Mouse (Mus musculus) intestine, postnatal 0 days (tissue): ENCODE results near the gene 1600014C23Rik. TPM values are rescaled to one million over a fixed set of nuclear protein-coding genes. Genes with fewer than 3 reads are reported as not detected.

Source experiments
- ATAC-seq: fragments of 200-750 bp; cut with Nextera tagmentation; 2 replicates; pipeline ENCODE4 v1.8.0; 2017; ENCODE audit warnings: mild to moderate bottlenecking, moderate TSS enrichment, moderate library complexity
- H3K27ac ChIP-seq: fragments of 300-500 bp; sonication (generic); 2 replicates; pipeline ENCODE4 v1.5.1; 2014; ENCODE audit warnings: mild to moderate bottlenecking, low read depth, low read length, moderate library complexity
- H3K27me3 ChIP-seq: fragments of 300-500 bp; sonication (generic); replicated peaks from 2 replicates; pipeline ENCODE4 v1.6.1; 2014; ENCODE audit warnings: low read length, mixed read lengths; ENCODE audit not compliant: control insufficient read depth, insufficient read depth
- H3K36me3 ChIP-seq: fragments of 300-500 bp; sonication (generic); 2 replicates; pipeline ENCODE4 v1.6.1; 2014; ENCODE audit warnings: mild to moderate bottlenecking, moderate library complexity; ENCODE audit not compliant: control insufficient read depth, insufficient read depth
- H3K4me1 ChIP-seq: fragments of 300-500 bp; sonication (generic); replicated peaks from 2 replicates; pipeline ENCODE4 v1.6.1; 2014; ENCODE audit warnings: antibody characterized with exemption, low read length, mixed read lengths; ENCODE audit not compliant: control insufficient read depth, insufficient read depth
- H3K4me2 ChIP-seq: fragments of 300-500 bp; sonication (generic); replicated peaks from 2 replicates; pipeline ENCODE4 v1.6.1; 2014; ENCODE audit warnings: low read depth, mild to moderate bottlenecking, moderate library complexity
- H3K4me3 ChIP-seq: fragments of 300-500 bp; sonication (generic); 2 replicates; pipeline ENCODE4 v1.5.1; 2014; ENCODE audit warnings: low read depth, low read length
- H3K9ac ChIP-seq: fragments of 300-500 bp; sonication (generic); 2 replicates; pipeline ENCODE4 v1.6.1; 2014; ENCODE audit warnings: mild to moderate bottlenecking, low read depth, low read length
- H3K9me3 ChIP-seq: fragments of 300-500 bp; sonication (generic); 2 replicates; pipeline ENCODE4 v1.6.1; 2016; ENCODE audit warnings: mixed run types; ENCODE audit not compliant: control insufficient read depth
- CTCF ChIP-seq: sonication (generic); IDR thresholded peaks from 2 replicates; pipeline ENCODE4 v1.5.1; 2016; ENCODE audit warnings: low read depth, mild to moderate bottlenecking, control low read depth, antibody characterized with exemption, moderate library complexity
- WGBS: fragments of 180-500 bp; shearing (Covaris S2); extraction: QIAGEN DNeasy Blood & Tissue Kit; methylation state at CpG from one replicate; pipeline ENCODE4 v1.1.7; 2014; 5-methylcytosine and 5-hydroxymethylcytosine counted together
- polyA plus RNA-seq: library from polyadenylated mRNA; unstranded; fragments of >200 nt; fragmentation: Nextera tagmentation; extraction: Ambion mirVana; gene quantifications from 2 replicates; pipeline ENCODE4 v1.2.1, GENCODE M21; 2015

The 1600014C23Rik gene
- polyA plus RNA-seq, 1 experiment from 2014 or later: not detected

DNA sequence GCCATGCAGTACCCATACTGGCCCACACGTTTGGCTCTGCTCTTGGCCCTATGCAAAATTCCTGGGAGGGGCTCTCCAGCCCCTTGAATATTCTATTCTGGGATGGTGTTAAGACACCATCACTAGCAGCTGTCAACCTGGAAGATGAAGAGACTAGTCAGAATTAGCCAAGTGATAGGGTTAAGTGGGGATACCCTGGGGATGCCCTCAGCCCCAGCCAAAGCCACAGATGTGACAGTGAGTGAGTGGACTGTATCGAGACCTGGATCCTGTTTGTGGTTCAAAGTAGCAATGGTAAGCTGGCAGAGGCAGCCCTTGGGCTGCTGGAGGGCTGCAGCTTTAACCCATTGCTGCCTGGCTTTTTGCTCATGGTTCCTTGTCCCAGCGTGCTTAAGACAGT is 23.8 kb downstream of the 1600014C23Rik start:
- Histone ChIP-seq H3K9ac (no peak overlapping the region), H3K4me3 (no peak overlapping the region), H3K27ac (no peak overlapping the region), H3K4me1 (no peaks in the 10 kb centered on the region), H3K27me3 (no peaks in the 10 kb centered on the region), H3K4me2 (no peak overlapping the region), H3K36me3 (no peaks in the 10 kb centered on the region), H3K9me3 (no peaks in the 10 kb centered on the region)
- WGBS: 44% methylated on average over 3 of the region's 3 CpGs
- ATAC-seq: no peak
- TF ChIP-seq CTCF: no peak

DNA sequence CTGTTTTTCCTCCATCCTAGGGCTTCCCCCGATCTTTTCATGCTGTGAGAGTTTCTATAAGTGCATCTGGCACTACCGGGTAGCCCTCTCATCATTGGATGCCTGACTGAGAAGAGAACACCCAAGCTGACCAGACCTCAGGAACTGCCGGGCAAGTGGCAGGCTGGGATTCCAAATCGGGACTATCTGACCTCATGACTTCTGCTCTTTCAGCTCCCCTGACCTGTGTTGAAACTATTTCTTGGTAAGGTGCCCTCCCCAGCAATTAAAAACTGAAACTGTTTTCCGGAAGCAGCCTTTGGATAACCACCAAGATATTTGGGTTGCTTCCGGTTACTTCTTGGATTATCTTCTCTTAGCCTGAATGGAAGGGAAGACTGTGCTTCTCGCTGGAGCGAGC is 25.5 kb downstream of the 1600014C23Rik start:
- no peak for TF ChIP-seq CTCF

DNA sequence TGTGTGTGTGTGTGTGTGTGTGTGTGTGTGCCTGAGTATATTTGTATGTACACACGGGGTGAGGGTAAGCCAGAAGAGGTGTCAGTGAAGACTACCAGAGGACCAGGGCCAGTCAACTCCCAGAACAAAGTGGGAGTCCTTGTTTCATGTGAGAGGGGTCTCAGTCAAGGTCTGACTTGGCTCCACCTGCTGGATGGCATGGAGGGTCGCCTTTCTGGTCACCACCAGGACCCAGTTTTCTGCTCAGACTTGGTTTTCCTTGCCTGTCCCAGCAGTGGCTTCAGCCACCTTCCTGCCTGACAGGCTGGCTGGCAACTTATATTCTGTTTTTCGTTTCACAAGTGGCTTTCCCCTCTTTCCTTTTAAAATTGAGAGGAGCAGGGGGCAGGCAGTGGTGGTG is 26.3 kb downstream of the 1600014C23Rik start:
- Histone ChIP-seq H3K9me3 (no peaks in the 10 kb centered on the region), H3K27ac (no peak overlapping the region), H3K9ac (no peak overlapping the region), H3K4me3 (no peak overlapping the region), H3K4me1 (no peaks in the 10 kb centered on the region), H3K27me3 (no peaks in the 10 kb centered on the region), H3K36me3 (no peaks in the 10 kb centered on the region), H3K4me2 (no peak overlapping the region)
- ATAC-seq: no peak
- 34% methylated on average over 3 of the region's 3 CpGs for WGBS
- peak; percentile 43 for TF ChIP-seq CTCF

More for the DNA sequence above, 25.5 kb downstream of the 1600014C23Rik start:
- no peaks in the 10 kb centered on the region for H3K9me3 ChIP-seq
- no peaks in the 10 kb centered on the region for H3K36me3 ChIP-seq
- no peak overlapping the region for H3K27ac ChIP-seq
- H3K4me2 ChIP-seq: no peak overlapping the region
- WGBS: 80% methylated on average over 8 of the region's 8 CpGs
- H3K9ac ChIP-seq: no peak overlapping the region
- no peaks in the 10 kb centered on the region for H3K27me3 ChIP-seq
- ATAC-seq: no peak
- H3K4me1 ChIP-seq: no peaks in the 10 kb centered on the region
- no peak overlapping the region for H3K4me3 ChIP-seq

DNA sequence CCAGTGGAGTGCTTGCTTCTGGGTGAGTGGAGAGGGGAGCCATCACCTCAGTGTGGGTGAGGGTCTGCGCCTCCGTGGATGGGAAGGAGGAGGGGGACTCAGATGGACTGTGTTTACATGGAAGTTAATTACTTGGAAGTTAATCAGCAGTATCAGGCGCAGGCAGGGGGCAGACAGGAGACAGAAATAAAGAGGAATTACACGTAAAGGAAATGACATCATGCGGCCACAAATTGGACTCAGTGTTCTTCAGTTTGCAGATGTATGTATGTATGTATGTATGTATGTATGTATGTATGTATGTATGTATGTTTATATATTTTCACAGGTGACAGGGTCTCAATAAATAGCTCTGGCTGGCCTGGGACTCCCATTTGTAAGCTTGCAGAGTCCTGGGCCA is 26.8 kb downstream of the 1600014C23Rik start:
- 0 out of 2 replicates have a peak, but pooled peaks have one; percentile 7 for TF ChIP-seq CTCF
- Histone ChIP-seq H3K9me3 (no peaks in the 10 kb centered on the region), H3K27me3 (no peaks in the 10 kb centered on the region), H3K4me3 (no peak overlapping the region), H3K27ac (no peak overlapping the region), H3K36me3 (no peaks in the 10 kb centered on the region), H3K9ac (no peak overlapping the region), H3K4me1 (no peaks in the 10 kb centered on the region), H3K4me2 (no peak overlapping the region)
- no peak for ATAC-seq
- WGBS: 74% methylated on average over 5 of the region's 5 CpGs

DNA sequence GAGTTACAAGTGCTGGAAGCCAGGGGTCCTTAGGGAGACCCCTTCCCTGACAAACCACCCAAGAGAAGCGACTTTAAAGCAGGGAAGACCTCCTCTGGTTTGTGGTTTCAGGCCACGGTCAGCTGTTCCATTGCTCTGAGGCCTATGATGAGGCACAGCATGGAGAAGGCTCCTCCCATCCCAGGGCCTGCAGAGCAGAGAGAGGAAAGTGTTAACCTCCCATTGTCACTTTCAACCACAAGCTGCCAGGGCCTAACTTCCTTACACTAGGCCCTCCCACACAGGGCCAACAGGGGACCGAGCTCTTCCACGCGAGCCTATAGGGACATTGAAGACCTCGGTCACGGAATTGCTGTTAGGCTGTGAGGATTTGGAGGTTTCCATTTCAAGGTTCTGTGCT is 30.5 kb downstream of the 1600014C23Rik start:
- no peak for ATAC-seq
- Histone ChIP-seq H3K27ac (no peak overlapping the region; the same call in 1 of the 2 replicates), H3K9me3 (no peaks in the 10 kb centered on the region), H3K36me3 (peaks cover 4% of the 10 kb centered on the region; the same call in 1 of the 2 replicates), H3K4me3 (no peak overlapping the region), H3K27me3 (no peaks in the 10 kb centered on the region), H3K4me1 (peaks cover 4% of the 10 kb centered on the region), H3K4me2 (no peak overlapping the region), H3K9ac (no peak overlapping the region)
- 65% methylated on average over 7 of the region's 7 CpGs for WGBS
- TF ChIP-seq CTCF: no peak

DNA sequence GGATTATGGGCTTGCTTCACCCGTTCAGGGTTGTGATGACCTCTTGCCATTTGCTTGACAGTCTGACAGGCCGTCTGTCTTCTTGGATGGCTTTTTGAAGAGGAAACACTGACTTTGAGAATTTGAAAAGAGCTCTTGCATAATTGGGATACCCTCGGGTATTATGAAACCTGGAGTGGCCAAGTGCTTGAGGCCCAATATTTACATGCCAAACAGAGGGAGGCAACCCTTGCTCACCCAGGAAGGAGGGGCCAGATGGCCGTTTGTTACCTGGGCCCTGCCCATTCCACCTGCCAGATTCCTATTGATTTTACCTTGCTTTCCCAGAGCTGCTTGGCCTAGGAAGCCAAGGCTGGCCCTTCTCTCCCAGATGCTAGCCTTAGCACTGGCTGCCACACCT is 31.4 kb downstream of the 1600014C23Rik start:
- peaks cover 9% of the 10 kb centered on the region; the same call in 1 of the 2 replicates for H3K36me3 ChIP-seq
- H3K9ac ChIP-seq: no peak overlapping the region
- no peaks in the 10 kb centered on the region for H3K9me3 ChIP-seq
- no peak overlapping the region for H3K4me2 ChIP-seq
- TF ChIP-seq CTCF: no peak
- H3K4me1 ChIP-seq: peaks cover 4% of the 10 kb centered on the region
- H3K4me3 ChIP-seq: no peak overlapping the region
- WGBS: 29% methylated on average over 4 of the region's 4 CpGs
- H3K27me3 ChIP-seq: no peaks in the 10 kb centered on the region
- peak; percentile 20; the same call in 1 of the 2 replicates for ATAC-seq
- H3K27ac ChIP-seq: no peak overlapping the region

DNA sequence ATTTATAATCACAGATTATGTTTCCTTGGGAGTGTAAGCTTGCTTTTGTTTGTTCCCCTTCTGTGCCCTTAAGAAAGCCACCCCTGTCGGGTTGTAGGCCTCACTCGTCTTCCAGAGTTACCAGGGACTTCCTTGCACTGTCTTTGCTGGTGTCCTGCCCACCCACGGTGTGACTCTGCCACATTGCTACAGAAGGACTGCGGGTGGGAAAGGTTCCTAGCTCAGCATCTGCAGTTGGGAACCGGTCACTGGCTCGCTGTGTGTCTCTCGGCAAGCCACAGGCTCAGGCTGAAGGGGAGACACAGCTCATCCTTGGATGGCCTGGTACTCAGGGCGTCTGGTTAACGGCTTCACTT is 32.4 kb downstream of the 1600014C23Rik start:
- peaks cover 4% of the 10 kb centered on the region for H3K4me1 ChIP-seq
- no peaks in the 10 kb centered on the region for H3K9me3 ChIP-seq
- ATAC-seq: no peak
- H3K4me3 ChIP-seq: no peak overlapping the region
- no peaks in the 10 kb centered on the region for H3K27me3 ChIP-seq
- H3K4me2 ChIP-seq: no peak overlapping the region
- no peak for TF ChIP-seq CTCF
- H3K27ac ChIP-seq: no peak overlapping the region
- no peak overlapping the region for H3K9ac ChIP-seq
- peaks cover 13% of the 10 kb centered on the region; the same call in 1 of the 2 replicates for H3K36me3 ChIP-seq
- 73% methylated on average over 9 of the region's 9 CpGs for WGBS
